26 mouse cellular contexts compared by ENCODE assay signal in the genomic region with DNA sequence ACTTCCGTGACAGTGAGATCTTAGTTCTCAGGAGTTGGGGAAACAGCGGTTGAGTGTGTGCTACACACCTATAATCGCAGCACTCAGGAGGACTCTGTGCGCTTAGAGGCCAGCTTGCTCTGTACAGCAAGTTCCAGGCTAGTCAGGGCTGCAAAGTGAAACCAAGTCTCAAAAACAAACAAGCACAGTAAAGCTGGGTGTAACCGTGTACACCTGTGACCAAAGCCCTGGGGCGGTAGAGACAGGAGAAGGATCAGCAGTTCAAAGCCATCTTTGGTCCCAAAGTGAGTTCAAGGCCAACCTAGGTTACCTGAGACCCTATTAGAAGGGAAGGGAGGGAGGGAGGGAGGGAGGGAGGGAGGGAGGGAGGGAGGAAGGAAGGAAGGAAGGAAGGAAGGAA. TPM values are rescaled to one million over a fixed set of nuclear protein-coding genes. Genes with fewer than 3 reads are reported as not detected.
DNase-seq lines count a peak whose midpoint lies in the region; ATAC-seq and TF ChIP-seq lines count a peak whose summit lies in the region.
"Had no signal": no experiment of that assay in that cellular context is flagged by ENCODE, and none has a peak within 500 bp of the region (broad histone marks: within the 10 kb centered on the region; RNA-seq: fewer than 3 reads in every experiment).

No protein-coding gene starts in this region.

- WGBS in small intestine, adult 2 months = 37% methylated on average over 6 of the region's 6 CpGs

- peak overlapping the region; percentile 16; the same call in 1 of the 2 replicates for H3K4me2 ChIP-seq in CH12.LX (ENCODE audit: insufficient read depth, low read depth, poor library complexity, severe bottlenecking)
- H3K4me2 ChIP-seq: embryonic facial prominence, embryonic 13.5 days; embryonic facial prominence, embryonic 15.5 days; forebrain, embryonic 12.5 days had no signal

- TF ChIP-seq CTCF in CH12.LX (conservative IDR thresholded peaks at IDR 0.05 in 1 of 2, IDR thresholded peaks at IDR 0.05 in 1 of 2; ENCODE audit: low read depth in 2 of 2, low read length in 2 of 2) = no peak
- TF ChIP-seq CTCF in ES-Bruce4 (IDR thresholded peaks at IDR 0.05; ENCODE audit: low read depth, low read length) = no peak
- no peak for TF ChIP-seq CTCF in small intestine, adult 2 months (IDR thresholded peaks at IDR 0.05; ENCODE audit: extremely low read depth, insufficient read length, insufficient replicate concordance, low read depth, low read length)

- TF ChIP-seq EP300 in CH12.LX (IDR thresholded peaks at IDR 0.05; ENCODE audit: low read length) = no peak
- TF ChIP-seq EP300 in ES-Bruce4 (IDR thresholded peaks at IDR 0.05; ENCODE audit: insufficient read depth, low read depth, low read length) = peak; percentile 78

- peaks cover 4% of the 10 kb centered on the region in 2 experiments; a peak in 2 of 4 replicates for H3K4me1 ChIP-seq in CH12.LX (ENCODE audit: control insufficient read depth in 1 of 2, insufficient read depth in 2 of 2)
- H3K4me1 ChIP-seq in ES-Bruce4 (ENCODE audit: control insufficient read depth, insufficient read depth, low read length) = peaks cover 2% of the 10 kb centered on the region
- H3K4me1 ChIP-seq in small intestine, adult 2 months (ENCODE audit: control insufficient read depth, insufficient read depth, insufficient read length, low read length) = no peaks in the 10 kb centered on the region
- H3K4me1 ChIP-seq: embryonic facial prominence, embryonic 13.5 days; embryonic facial prominence, embryonic 15.5 days; forebrain, embryonic 10.5 days; forebrain, embryonic 12.5 days had no signal

- TF ChIP-seq POLR2A in CH12.LX (IDR thresholded peaks at IDR 0.05; ENCODE audit: low read depth, low read length) (no peak), ES-Bruce4 (IDR thresholded peaks at IDR 0.05; ENCODE audit: insufficient read depth, low read length) (no peak)
- no peak for TF ChIP-seq POLR2A in small intestine, adult 2 months (IDR thresholded peaks at IDR 0.05; ENCODE audit: low read depth, low read length)

- in situ Hi-C loops in CH12.LX (cut with MboI; ENCODE audit: low pct_ligation_motif_present, low pct_unique_long_range_greater_than_20kb, low sequenced_read_pairs) = no loop called here

- DNase-seq in CH12.LX (ENCODE audit: extremely low read depth) = no peak
- DNase-seq in ZHBTc4 (ENCODE audit: low read depth, low spot score) = peak; percentile 61
- no peak for DNase-seq in lung, postnatal 36 days
- no peak for DNase-seq in kidney, postnatal 10 days
- DNase-seq: adrenal gland, adult 2 months; adrenal gland, postnatal 10 days; adrenal gland, postnatal 25 days; cerebellum, adult 11 months; cerebellum, adult 18-20 months; cerebellum, adult 8-10 months; cerebellum, adult 9-11 months; cerebellum, postnatal 14 days; cerebellum, postnatal 36 days; embryo, embryonic 11 days had no signal

- H3K4me3 ChIP-seq in CH12.LX (replicated peaks in 1 of 3; ENCODE audit: low read depth in 2 of 3, low read length in 2 of 3, poor library complexity in 1 of 3) (no peak overlapping the region), ES-Bruce4 (ENCODE audit: low read depth, low read length) (no peak overlapping the region)
- H3K4me3 ChIP-seq in small intestine, adult 2 months (ENCODE audit: low read depth, low read length) = no peak overlapping the region
- H3K4me3 ChIP-seq: embryonic facial prominence, embryonic 13.5 days; embryonic facial prominence, embryonic 15.5 days; erythroblast, embryonic 14.5 days; forebrain, embryonic 10.5 days; forebrain, embryonic 12.5 days had no signal

- no peak overlapping the region for H3K27ac ChIP-seq in CH12.LX (ENCODE audit: insufficient read depth, low read depth)
- H3K27ac ChIP-seq in ES-Bruce4 (ENCODE audit: insufficient read depth, low read length) = no peak overlapping the region
- 0 out of 2 replicates have a peak overlapping the region, but pooled peaks have one; percentile 15 for H3K27ac ChIP-seq in small intestine, adult 2 months (ENCODE audit: insufficient read depth, low read depth, low read length)
- H3K27ac ChIP-seq: embryonic facial prominence, embryonic 13.5 days; embryonic facial prominence, embryonic 15.5 days; forebrain, embryonic 10.5 days; forebrain, embryonic 12.5 days had no signal

- no peak overlapping the region for H3K9ac ChIP-seq in CH12.LX (ENCODE audit: insufficient read depth, low read depth)
- no peak overlapping the region for H3K9ac ChIP-seq in ES-Bruce4 (ENCODE audit: low read depth, poor library complexity, severe bottlenecking)
- H3K9ac ChIP-seq: embryonic facial prominence, embryonic 13.5 days; embryonic facial prominence, embryonic 15.5 days; forebrain, embryonic 12.5 days had no signal

- no peak for ATAC-seq in monocyte, adult 5-6 weeks (replicated peaks; ENCODE audit: insufficient number of reproducible peaks, low FRiP score, low TSS enrichment, poor library complexity, severe bottlenecking)
- ATAC-seq: forebrain, embryonic 14.5 days; forebrain, embryonic 16.5 days; Patski had no signal

- peaks cover 6% of the 10 kb centered on the region for H3K9me3 ChIP-seq in CH12.LX (replicated peaks; ENCODE audit: low read length)
- H3K9me3 ChIP-seq in ES-Bruce4 (replicated peaks; ENCODE audit: control insufficient read depth, insufficient read depth, low read length, poor library complexity, severe bottlenecking) = 0 out of 2 replicates have a peak, but pooled peaks cover 4% of the 10 kb centered on the region

- H3K27me3 ChIP-seq in CH12.LX (replicated peaks) (no peaks in the 10 kb centered on the region), ES-Bruce4 (ENCODE audit: control insufficient read depth, insufficient read depth, low read length, poor library complexity, severe bottlenecking) (no peaks in the 10 kb centered on the region)
- H3K27me3 ChIP-seq in small intestine, adult 2 months (ENCODE audit: control insufficient read depth, insufficient read depth, low read length) = no peaks in the 10 kb centered on the region
- H3K27me3 ChIP-seq: embryonic facial prominence, embryonic 13.5 days; embryonic facial prominence, embryonic 15.5 days; forebrain, embryonic 12.5 days; Patski had no signal

- TF ChIP-seq RAD21 in CH12.LX (IDR thresholded peaks at IDR 0.05; ENCODE audit: low read depth, low read length) = no peak

- dilution Hi-C loops in CH12.LX (cut with MboI; ENCODE audit: extremely low pct_ligation_motif_present, extremely low pct_unique_long_range_greater_than_20kb, low sequenced_read_pairs) = no loop called here

- H3K36me3 ChIP-seq in CH12.LX (replicated peaks in 1 of 2; ENCODE audit: control insufficient read depth in 1 of 2, insufficient read depth in 1 of 2, low read length in 1 of 2) (no peaks in the 10 kb centered on the region), ES-Bruce4 (ENCODE audit: control insufficient read depth, insufficient read depth, low read length, poor library complexity, severe bottlenecking) (no peaks in the 10 kb centered on the region)
- H3K36me3 ChIP-seq in small intestine, adult 2 months (ENCODE audit: control insufficient read depth, insufficient read depth, low read length) = no peaks in the 10 kb centered on the region; the same call in 1 of the 2 replicates
- H3K36me3 ChIP-seq: embryonic facial prominence, embryonic 13.5 days; embryonic facial prominence, embryonic 15.5 days; G1E had no signal

- H3K79me2 ChIP-seq in CH12.LX (replicated peaks; ENCODE audit: control insufficient read depth, extremely low read depth, insufficient read depth, poor library complexity, severe bottlenecking) = no peaks in the 10 kb centered on the region

TF ChIP-seq in CH12.LX, 34 proteins besides CTCF, POLR2A, EP300 and RAD21:
- no peak for TF ChIP-seq MAFK (IDR thresholded peaks at IDR 0.05; ENCODE audit: insufficient replicate concordance, low read length)
- no peak for TF ChIP-seq IRF4 (IDR thresholded peaks at IDR 0.05; ENCODE audit: low read depth, low read length)
- TF ChIP-seq JUN (IDR thresholded peaks at IDR 0.05; ENCODE audit: insufficient read depth, low read depth, low read length) = no peak
- no peak for TF ChIP-seq PAX5 (IDR thresholded peaks at IDR 0.05; ENCODE audit: low read length)
- TF ChIP-seq ETS1 (conservative IDR thresholded peaks at IDR 0.05; ENCODE audit: low read depth, low read length) = no peak
- TF ChIP-seq KAT2A (IDR thresholded peaks at IDR 0.05; ENCODE audit: insufficient replicate concordance, low read length) = no peak
- no peak for TF ChIP-seq BHLHE40 (IDR thresholded peaks at IDR 0.05; ENCODE audit: low read depth, low read length)
- TF ChIP-seq ZMIZ1 (IDR thresholded peaks at IDR 0.05; ENCODE audit: low read depth, low read length) = no peak
- TF ChIP-seq POLR2AphosphoS2 (IDR thresholded peaks at IDR 0.05; ENCODE audit: low read depth, low read length) = no peak
- no peak for TF ChIP-seq USF2 (conservative IDR thresholded peaks at IDR 0.05; ENCODE audit: low read depth, low read length)
- no peak for TF ChIP-seq USF1 (IDR thresholded peaks at IDR 0.05; ENCODE audit: low read depth, low read length)
- TF ChIP-seq ZKSCAN1 (IDR thresholded peaks at IDR 0.05; ENCODE audit: borderline replicate concordance, low read depth, low read length) = no peak
- TF ChIP-seq HCFC1 (IDR thresholded peaks at IDR 0.05; ENCODE audit: low read depth, low read length) = no peak
- TF ChIP-seq TBP (conservative IDR thresholded peaks at IDR 0.05; ENCODE audit: low read depth, low read length) = no peak
- no peak for TF ChIP-seq ZNF384 (IDR thresholded peaks at IDR 0.05; ENCODE audit: low read depth, low read length)
- no peak for TF ChIP-seq NRF1 (IDR thresholded peaks at IDR 0.05; ENCODE audit: low read depth, low read length)
- TF ChIP-seq E2F4 (IDR thresholded peaks at IDR 0.05; ENCODE audit: insufficient replicate concordance, low read depth, low read length) = no peak
- TF ChIP-seq SIN3A (IDR thresholded peaks at IDR 0.05; ENCODE audit: low read length) = no peak
- no peak for TF ChIP-seq CHD2 (IDR thresholded peaks at IDR 0.05; ENCODE audit: low read length)
- TF ChIP-seq MYC (IDR thresholded peaks at IDR 0.05; ENCODE audit: low read depth, low read length) = no peak
TF ChIP-seq in CH12.LX: peak in this region for 0.

RNA-seq across cellular contexts. Expression of gene Fam8a1, which starts 25.1 kb away (rescaled TPM):
- total RNA-seq in CH12.LX (2012; rRNA removed) (6.2 and 6.9 TPM in 2 replicates), CH12.LX (2014; rRNA removed) (9.9 and 10.1 TPM in 2 replicates)
- polyA plus RNA-seq in CH12.LX (2012; ENCODE audit: insufficient read length, low read depth) (9.9 and 10.2 TPM in 2 replicates), ES-Bruce4 (2011; ENCODE audit: insufficient read depth, insufficient read length, low read depth, missing spikeins) (43.3 and 48.9 TPM in 2 replicates)
- polyA plus RNA-seq in small intestine, adult 2 months (2012; rRNA removed) = 26.9 and 57.0 TPM in 2 replicates
- 17.8 to 20.7 TPM (median 20.6 TPM) in 3 replicates for total RNA-seq in monocyte, adult 5-6 weeks (2017)
